23 mouse cellular contexts compared by ENCODE assay signal in the genomic region with DNA sequence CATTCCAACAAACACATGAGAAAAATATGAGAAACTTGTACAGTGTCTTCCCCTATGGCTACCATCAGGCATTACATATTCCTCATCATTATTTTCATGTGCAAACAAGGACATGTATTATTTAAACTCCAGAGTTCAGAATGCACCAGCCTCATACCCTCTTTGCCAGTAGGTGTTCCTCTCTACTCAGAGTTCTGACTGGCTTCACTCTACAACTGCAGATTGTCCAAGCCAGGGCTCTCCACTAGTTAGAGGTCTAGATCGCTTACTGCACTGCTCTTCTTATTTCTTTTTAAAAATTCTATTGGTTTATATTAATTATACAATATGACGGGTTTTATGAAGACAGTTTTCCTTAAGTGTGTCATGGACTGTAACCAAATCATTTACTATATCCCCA.
A peak's percentile ranks its signal among the peaks of the same experiment; 100 is the strongest.
DNase-seq lines count a peak whose midpoint lies in the region; ATAC-seq and TF ChIP-seq lines count a peak whose summit lies in the region.
"Had no signal": no experiment of that assay in that cellular context is flagged by ENCODE, and none has a peak within 500 bp of the region (broad histone marks: within the 10 kb centered on the region; RNA-seq: fewer than 3 reads in every experiment).

No protein-coding gene starts in this region.

- no peak for DNase-seq in frontal cortex, postnatal 14 days (ENCODE audit: low spot score in 2 of 2)
- no peak for DNase-seq in kidney, postnatal 0 days (ENCODE audit: low spot score)
- no peak for DNase-seq in kidney, adult 9 months
- DNase-seq in midbrain, postnatal 0 days (ENCODE audit: low spot score): no peak
- DNase-seq in brain, adult 2 months (ENCODE audit: low read depth, low spot score): peak; percentile 55
- no peak for DNase-seq in embryo, embryonic 10.5 days (ENCODE audit: low spot score)
- DNase-seq: adrenal gland, adult 8-10 months; adrenal gland, postnatal 14 days; adrenal gland, postnatal 36 days; B cell, adult 2 months had no signal

- H3K9ac ChIP-seq in kidney, postnatal 0 days (ENCODE audit: low read depth, low read length): no peak overlapping the region
- H3K9ac ChIP-seq in midbrain, postnatal 0 days (replicated peaks; ENCODE audit: low read length, poor library complexity, severe bottlenecking): no peak overlapping the region
- no peak overlapping the region for H3K9ac ChIP-seq in midbrain, embryonic 16.5 days (ENCODE audit: low read depth, low read length)
- H3K9ac ChIP-seq: embryonic facial prominence, embryonic 13.5 days; embryonic facial prominence, embryonic 15.5 days; forebrain, embryonic 12.5 days had no signal

- H3K4me2 ChIP-seq in kidney, postnatal 0 days (ENCODE audit: low read length): no peak overlapping the region
- H3K4me2 ChIP-seq in midbrain, postnatal 0 days (ENCODE audit: low read depth, low read length, poor library complexity, severe bottlenecking): no peak overlapping the region
- no peak overlapping the region for H3K4me2 ChIP-seq in midbrain, embryonic 16.5 days (ENCODE audit: low read length)
- H3K4me2 ChIP-seq: embryonic facial prominence, embryonic 13.5 days; embryonic facial prominence, embryonic 15.5 days; forebrain, embryonic 12.5 days had no signal

- WGBS in kidney, postnatal 0 days: 85% methylated on average over 2 of the region's 2 CpGs
- 88% methylated on average over 2 of the region's 2 CpGs for WGBS in midbrain, postnatal 0 days
- 88% methylated on average over 2 of the region's 2 CpGs for WGBS in midbrain, embryonic 16.5 days

- no peak overlapping the region for H3K27ac ChIP-seq in kidney, postnatal 0 days
- H3K27ac ChIP-seq in midbrain, postnatal 0 days (ENCODE audit: low read depth, low read length): no peak overlapping the region
- no peak overlapping the region for H3K27ac ChIP-seq in midbrain, embryonic 16.5 days (ENCODE audit: low read length)
- H3K27ac ChIP-seq: embryonic facial prominence, embryonic 13.5 days; embryonic facial prominence, embryonic 15.5 days; forebrain, embryonic 10.5 days; forebrain, embryonic 12.5 days had no signal

- no peaks in the 10 kb centered on the region for H3K4me1 ChIP-seq in kidney, postnatal 0 days (replicated peaks; ENCODE audit: insufficient read depth, low read length)
- no peaks in the 10 kb centered on the region for H3K4me1 ChIP-seq in midbrain, postnatal 0 days (ENCODE audit: insufficient read depth, low read length)
- peaks cover 4% of the 10 kb centered on the region; the same call in 1 of the 2 replicates for H3K4me1 ChIP-seq in midbrain, embryonic 16.5 days (ENCODE audit: control insufficient read depth, insufficient read depth, low read length)
- H3K4me1 ChIP-seq: embryonic facial prominence, embryonic 13.5 days; embryonic facial prominence, embryonic 15.5 days had no signal

- peak; percentile 50; the same call in 1 of the 2 replicates for ATAC-seq in frontal cortex, adult (ENCODE audit: low TSS enrichment)
- ATAC-seq in kidney, postnatal 0 days (replicated peaks; ENCODE audit: low FRiP score, low read depth): no peak
- ATAC-seq in midbrain, postnatal 0 days (ENCODE audit: low FRiP score): no peak
- ATAC-seq in midbrain, embryonic 16.5 days: no peak
- ATAC-seq: activated CD4-positive, CD25-positive, alpha-beta regulatory T cell, adult 4 months; CD4-positive, CD25-positive, alpha-beta regulatory T cell, adult 4 months; forebrain, embryonic 14.5 days; forebrain, embryonic 16.5 days had no signal

- no peaks in the 10 kb centered on the region for H3K36me3 ChIP-seq in kidney, postnatal 0 days (ENCODE audit: insufficient read depth, low read length)
- H3K36me3 ChIP-seq in midbrain, postnatal 0 days (ENCODE audit: insufficient read depth, low read length): no peaks in the 10 kb centered on the region
- H3K36me3 ChIP-seq in midbrain, embryonic 16.5 days (ENCODE audit: control insufficient read depth, insufficient read depth, low read length): no peaks in the 10 kb centered on the region
- H3K36me3 ChIP-seq: embryonic facial prominence, embryonic 13.5 days; embryonic facial prominence, embryonic 15.5 days; forebrain, embryonic 10.5 days; forebrain, embryonic 12.5 days; G1E had no signal

- peak; percentile 22; the same call in 1 of the 2 replicates for TF ChIP-seq CTCF in kidney, postnatal 0 days (IDR thresholded peaks at IDR 0.05; ENCODE audit: low read depth)
- peak; percentile 12; the same call in 1 of the 2 replicates for TF ChIP-seq CTCF in midbrain, postnatal 0 days (IDR thresholded peaks at IDR 0.05)

- no peaks in the 10 kb centered on the region for H3K9me3 ChIP-seq in kidney, postnatal 0 days (replicated peaks; ENCODE audit: low read length)
- H3K9me3 ChIP-seq in midbrain, postnatal 0 days (ENCODE audit: low read length): no peaks in the 10 kb centered on the region
- H3K9me3 ChIP-seq in midbrain, embryonic 16.5 days (replicated peaks; ENCODE audit: control insufficient read depth, low read length, poor library complexity, severe bottlenecking): no peaks in the 10 kb centered on the region
- H3K9me3 ChIP-seq: embryonic facial prominence, embryonic 13.5 days; embryonic facial prominence, embryonic 15.5 days; forebrain, embryonic 10.5 days; forebrain, embryonic 12.5 days; G1E had no signal

- no peaks in the 10 kb centered on the region for H3K27me3 ChIP-seq in kidney, postnatal 0 days (ENCODE audit: insufficient read depth, low read length)
- H3K27me3 ChIP-seq in midbrain, postnatal 0 days (ENCODE audit: insufficient read depth, low read length): no peaks in the 10 kb centered on the region
- no peaks in the 10 kb centered on the region for H3K27me3 ChIP-seq in midbrain, embryonic 16.5 days (ENCODE audit: control insufficient read depth, insufficient read depth, low read depth, low read length)
- H3K27me3 ChIP-seq: CH12.LX; embryonic facial prominence, embryonic 13.5 days; embryonic facial prominence, embryonic 15.5 days; forebrain, embryonic 12.5 days had no signal

- H3K4me3 ChIP-seq in kidney, postnatal 0 days (replicated peaks; ENCODE audit: low read depth, low read length): no peak overlapping the region
- no peak overlapping the region for H3K4me3 ChIP-seq in midbrain, postnatal 0 days (ENCODE audit: low read depth, low read length)
- H3K4me3 ChIP-seq in midbrain, embryonic 16.5 days (ENCODE audit: low read depth, low read length): no peak overlapping the region
- H3K4me3 ChIP-seq: embryonic facial prominence, embryonic 13.5 days; embryonic facial prominence, embryonic 15.5 days; erythroblast, embryonic 14.5 days; forebrain, embryonic 10.5 days; forebrain, embryonic 12.5 days had no signal
